Mouse (Mus musculus) erythroblast, embryonic 14.5 days (primary cell): ENCODE data around the gene Gatad2a. TPM values are rescaled to one million over a fixed set of nuclear protein-coding genes. Genes with fewer than 3 reads are reported as not detected.
A peak's percentile ranks its signal among the peaks of the same experiment; 100 is the strongest.

Experiments
- H3K27me3 ChIP-seq: 2 replicates; pipeline ENCODE4 v1.6.1; 2012; ENCODE audit warnings: inconsistent platforms; ENCODE audit not compliant: control insufficient read depth
- H3K36me3 ChIP-seq: 2 replicates; pipeline ENCODE4 v1.6.1; 2012; ENCODE audit warnings: mild to moderate bottlenecking, inconsistent platforms; ENCODE audit not compliant: control insufficient read depth
- H3K4me1 ChIP-seq: 2 replicates; pipeline ENCODE4 v1.6.1; 2012; ENCODE audit warnings: inconsistent platforms; ENCODE audit not compliant: control insufficient read depth
- H3K4me3 ChIP-seq: replicated peaks from 2 replicates; pipeline ENCODE3; 2012; ENCODE audit warnings: moderate library complexity, mild to moderate bottlenecking, inconsistent platforms
- H3K9me3 ChIP-seq: 2 replicates; pipeline ENCODE4 v1.6.1; 2012; ENCODE audit warnings: low read length, inconsistent platforms, mixed read lengths; ENCODE audit not compliant: control insufficient read depth
- GATA1 ChIP-seq: IDR thresholded peaks from 2 replicates; pipeline ENCODE4 v1.6.1; 2012; ENCODE audit warnings: low read length, inconsistent platforms, mixed read lengths
- TAL1 ChIP-seq: IDR thresholded peaks from 3 replicates; pipeline ENCODE4 v1.6.1; 2012; ENCODE audit warnings: low read length, inconsistent platforms, mixed read lengths
- polyA plus RNA-seq: library from polyadenylated mRNA; stranded (reverse); fragments of >175 nt; gene quantifications from 2 replicates; pipeline ENCODE4 v1.2.3, GENCODE M21; 2012

Gatad2a gene
- polyA plus RNA-seq, 1 experiment: 5.9 TPM

DNA sequence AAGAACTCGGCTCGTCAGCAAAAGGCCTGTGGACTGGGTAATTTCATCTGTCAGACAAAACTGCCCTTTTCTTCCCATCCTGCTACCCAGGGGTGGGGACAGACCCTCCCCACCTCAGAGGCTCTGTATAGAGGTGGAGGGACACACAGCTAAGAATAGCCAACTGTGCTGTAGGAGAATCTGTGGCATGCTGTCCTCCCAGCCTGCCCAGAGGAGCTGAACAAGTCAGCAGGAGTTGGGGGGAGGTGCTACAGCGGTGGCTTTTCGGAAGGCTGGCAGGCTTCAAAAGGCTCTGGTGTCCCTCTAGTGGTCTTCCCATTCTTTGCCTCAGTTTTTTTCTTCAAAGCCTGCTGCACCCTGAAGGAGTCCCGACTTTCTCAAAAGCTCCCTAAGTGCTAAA is 80.4 kb downstream of the Gatad2a start:
- Histone ChIP-seq H3K4me3 (no peak overlapping the region), H3K9me3 (no peaks in the 10 kb centered on the region), H3K36me3 (peaks cover 87% of the 10 kb centered on the region), H3K4me1 (peaks cover 24% of the 10 kb centered on the region), H3K27me3 (no peaks in the 10 kb centered on the region)
- TF ChIP-seq GATA1 (no peak), TAL1 (no peak)

DNA sequence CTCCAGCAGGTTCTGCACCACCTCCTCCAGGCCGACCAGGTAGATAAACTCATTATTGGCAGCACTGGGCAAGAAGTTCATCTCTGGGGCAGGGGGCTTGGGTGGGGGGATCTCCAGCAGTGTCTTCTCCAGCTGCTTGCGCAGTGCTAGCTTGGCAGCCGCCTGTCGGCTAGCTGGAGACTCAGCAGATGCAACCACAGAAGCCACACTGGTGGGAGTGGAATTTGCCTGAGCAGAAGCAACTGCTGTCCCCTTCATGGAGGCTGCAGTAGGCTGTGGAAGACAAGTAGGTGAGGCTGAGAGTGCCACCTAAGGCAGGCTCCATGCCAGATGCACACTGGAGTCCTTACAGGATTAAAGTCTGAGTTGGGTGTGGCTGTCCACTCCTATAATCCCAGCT is 81.7 kb downstream of the Gatad2a start:
- TF ChIP-seq GATA1 (no peak), TAL1 (no peak)
- H3K9me3 ChIP-seq: no peaks in the 10 kb centered on the region
- no peak overlapping the region for H3K4me3 ChIP-seq
- H3K36me3 ChIP-seq: peaks cover 94% of the 10 kb centered on the region
- H3K4me1 ChIP-seq: peaks cover 14% of the 10 kb centered on the region
- H3K27me3 ChIP-seq: no peaks in the 10 kb centered on the region

DNA sequence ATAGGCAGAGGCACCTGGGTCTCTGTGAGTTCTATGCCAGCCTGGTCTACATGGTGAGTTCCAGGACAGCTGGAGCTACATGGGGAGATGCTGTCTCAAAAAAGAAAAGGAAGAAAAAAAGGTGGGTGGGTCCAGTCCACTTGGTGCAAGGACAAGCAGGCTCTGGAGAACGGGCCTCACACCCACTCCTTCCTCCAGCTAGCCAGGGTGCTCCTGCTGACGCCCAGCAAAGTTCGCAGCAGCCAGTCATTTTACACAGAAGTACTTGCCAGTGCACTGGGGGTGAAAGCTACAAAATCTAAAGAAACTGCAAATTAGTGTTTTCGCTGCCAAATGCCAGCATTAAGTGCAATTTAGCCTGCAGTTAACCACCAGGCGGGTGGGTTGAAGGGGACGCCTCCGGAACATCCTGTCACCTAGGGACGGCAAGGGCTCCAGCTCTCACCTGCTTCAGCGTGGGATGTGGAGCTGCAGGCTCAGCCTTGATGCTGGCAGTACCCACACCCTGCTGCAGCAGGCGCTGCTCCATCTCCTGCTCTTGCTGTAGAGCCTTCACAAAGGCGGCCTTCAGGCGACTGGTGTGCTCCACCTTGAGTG is 83.6 kb downstream of the Gatad2a start:
- peaks cover 100% of the 10 kb centered on the region for H3K36me3 ChIP-seq
- no peak overlapping the region for H3K4me3 ChIP-seq
- H3K4me1 ChIP-seq: peaks cover 7% of the 10 kb centered on the region
- H3K9me3 ChIP-seq: no peaks in the 10 kb centered on the region
- TF ChIP-seq TAL1 (no peak), GATA1 (no peak)
- no peaks in the 10 kb centered on the region for H3K27me3 ChIP-seq

DNA sequence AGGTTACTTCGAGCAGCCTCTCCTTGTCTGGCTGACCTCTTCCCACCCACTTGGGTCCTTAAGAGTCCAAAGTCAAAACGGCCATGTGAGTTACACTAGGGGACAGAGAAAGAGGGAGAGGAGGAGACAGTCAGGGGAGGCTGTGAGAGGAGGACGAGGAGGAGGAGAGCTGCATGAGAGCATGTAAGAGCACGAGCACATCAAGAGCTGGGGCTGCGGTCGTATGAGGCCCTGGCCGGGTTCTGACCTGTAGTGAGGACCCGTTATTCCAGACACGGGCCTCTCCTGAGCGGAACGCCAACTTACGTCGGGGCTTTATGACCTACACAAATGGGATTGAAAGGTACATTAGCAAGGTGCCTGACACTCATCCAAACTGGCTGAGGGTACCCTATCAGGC is 84.3 kb downstream of the Gatad2a start:
- Histone ChIP-seq H3K4me3 (no peak overlapping the region), H3K9me3 (no peaks in the 10 kb centered on the region), H3K36me3 (peaks cover 99% of the 10 kb centered on the region), H3K4me1 (peaks cover 7% of the 10 kb centered on the region), H3K27me3 (no peaks in the 10 kb centered on the region)
- no peak for TF ChIP-seq GATA1
- no peak for TF ChIP-seq TAL1

DNA sequence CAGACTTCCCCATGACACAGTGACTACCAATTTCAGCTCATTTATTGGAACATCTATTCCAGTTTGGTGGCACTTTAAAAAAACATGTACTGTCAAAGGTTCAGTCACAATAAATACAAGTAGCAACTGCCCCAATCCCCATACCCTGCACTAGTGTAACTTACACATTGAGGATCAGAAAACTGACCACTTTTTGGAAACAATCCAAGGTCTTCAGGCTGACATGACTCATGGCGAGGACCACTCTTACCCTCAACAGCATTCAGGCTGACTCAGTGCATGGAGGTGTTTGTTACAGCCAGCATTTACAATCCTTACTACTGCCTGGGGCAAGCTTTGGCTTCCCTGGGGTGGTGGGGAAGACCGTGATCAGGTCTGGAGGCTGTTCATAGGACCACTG is 89.1 kb downstream of the Gatad2a start:
- TF ChIP-seq TAL1: no peak
- no peak for TF ChIP-seq GATA1
- no peak overlapping the region for H3K4me3 ChIP-seq
- no peaks in the 10 kb centered on the region for H3K9me3 ChIP-seq
- peaks cover 56% of the 10 kb centered on the region for H3K36me3 ChIP-seq
- no peaks in the 10 kb centered on the region for H3K27me3 ChIP-seq
- peaks cover 49% of the 10 kb centered on the region for H3K4me1 ChIP-seq

DNA sequence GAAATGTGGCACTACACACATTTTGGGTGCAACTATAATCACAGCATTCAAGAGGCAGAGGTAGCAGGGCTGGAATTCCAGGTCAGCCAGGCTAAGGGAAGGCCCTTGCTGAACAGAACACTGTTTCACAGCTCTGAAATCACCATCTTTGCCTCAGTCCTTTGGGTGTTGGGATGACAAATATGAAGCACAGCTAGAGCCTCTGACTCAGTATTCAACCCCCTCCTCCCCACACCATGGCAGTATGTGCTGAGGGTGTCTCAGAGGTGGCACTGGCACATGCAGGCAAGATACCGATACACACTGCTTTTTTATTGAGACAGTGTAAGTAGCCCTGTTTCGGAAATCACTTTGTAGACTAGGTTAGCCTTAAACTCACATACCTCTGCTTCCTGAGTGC is 89.9 kb downstream of the Gatad2a start:
- no peak for TF ChIP-seq GATA1
- no peak for TF ChIP-seq TAL1
- Histone ChIP-seq H3K36me3 (peaks cover 47% of the 10 kb centered on the region), H3K4me1 (peaks cover 50% of the 10 kb centered on the region), H3K9me3 (no peaks in the 10 kb centered on the region), H3K27me3 (no peaks in the 10 kb centered on the region), H3K4me3 (no peak overlapping the region)

DNA sequence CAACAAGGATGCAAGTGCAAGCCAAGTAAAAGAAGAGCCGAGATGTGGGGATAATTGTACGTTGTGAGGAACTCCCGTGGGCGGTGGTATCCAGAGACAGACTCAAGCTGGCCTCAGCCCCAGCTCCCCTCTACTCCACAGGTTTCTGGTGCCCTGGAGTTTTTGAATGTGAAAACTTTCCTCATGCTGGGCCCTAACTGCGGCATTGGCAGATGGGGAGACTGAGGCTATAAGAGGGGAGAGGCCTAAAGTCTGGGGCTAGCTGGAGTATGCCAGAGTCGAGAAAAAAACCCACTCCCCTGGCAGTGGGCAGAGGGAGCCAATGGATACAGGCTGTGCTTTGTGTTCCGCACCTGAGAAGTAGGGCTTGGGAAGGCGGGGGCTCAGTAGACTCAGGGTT is 92.1 kb downstream of the Gatad2a start:
- H3K4me1 ChIP-seq: peaks cover 65% of the 10 kb centered on the region
- H3K4me3 ChIP-seq: peak overlapping the region; percentile 68
- H3K9me3 ChIP-seq: no peaks in the 10 kb centered on the region
- no peaks in the 10 kb centered on the region for H3K27me3 ChIP-seq
- TF ChIP-seq TAL1 (no peak), GATA1 (no peak)
- peaks cover 36% of the 10 kb centered on the region for H3K36me3 ChIP-seq

DNA sequence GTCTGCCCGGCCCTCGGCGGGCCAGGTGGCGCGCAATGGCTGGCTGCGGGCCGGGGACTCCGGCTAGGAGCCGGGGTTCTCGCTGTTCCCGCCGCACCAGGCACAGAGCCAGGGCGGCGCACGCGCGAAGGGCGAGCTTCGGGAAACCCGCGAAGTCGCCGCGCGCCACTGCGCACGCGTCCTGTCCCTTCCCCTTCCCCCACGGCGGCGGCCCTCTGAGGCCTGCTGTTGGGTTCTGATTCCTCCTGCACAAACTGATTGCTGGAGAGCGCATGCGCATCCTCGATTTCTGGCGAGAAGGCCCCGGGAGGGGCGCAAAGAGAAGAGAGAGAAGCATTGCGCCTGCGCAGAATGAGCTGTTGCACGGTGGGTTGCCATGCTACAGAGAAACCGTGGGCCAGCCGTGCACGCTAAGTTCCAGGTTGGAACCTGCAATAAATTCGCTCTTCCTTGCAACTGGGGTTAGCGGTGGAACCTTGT is 93.1 kb downstream of the Gatad2a start:
- no peaks in the 10 kb centered on the region for H3K9me3 ChIP-seq
- peaks cover 33% of the 10 kb centered on the region for H3K36me3 ChIP-seq
- peak overlapping the region; percentile 68 for H3K4me3 ChIP-seq
- peaks cover 69% of the 10 kb centered on the region for H3K4me1 ChIP-seq
- no peaks in the 10 kb centered on the region for H3K27me3 ChIP-seq
- TF ChIP-seq GATA1 (peak; percentile 47; the same call in 1 of the 2 replicates), TAL1 (peak; percentile 45; the same call in 1 of the 3 replicates)

DNA sequence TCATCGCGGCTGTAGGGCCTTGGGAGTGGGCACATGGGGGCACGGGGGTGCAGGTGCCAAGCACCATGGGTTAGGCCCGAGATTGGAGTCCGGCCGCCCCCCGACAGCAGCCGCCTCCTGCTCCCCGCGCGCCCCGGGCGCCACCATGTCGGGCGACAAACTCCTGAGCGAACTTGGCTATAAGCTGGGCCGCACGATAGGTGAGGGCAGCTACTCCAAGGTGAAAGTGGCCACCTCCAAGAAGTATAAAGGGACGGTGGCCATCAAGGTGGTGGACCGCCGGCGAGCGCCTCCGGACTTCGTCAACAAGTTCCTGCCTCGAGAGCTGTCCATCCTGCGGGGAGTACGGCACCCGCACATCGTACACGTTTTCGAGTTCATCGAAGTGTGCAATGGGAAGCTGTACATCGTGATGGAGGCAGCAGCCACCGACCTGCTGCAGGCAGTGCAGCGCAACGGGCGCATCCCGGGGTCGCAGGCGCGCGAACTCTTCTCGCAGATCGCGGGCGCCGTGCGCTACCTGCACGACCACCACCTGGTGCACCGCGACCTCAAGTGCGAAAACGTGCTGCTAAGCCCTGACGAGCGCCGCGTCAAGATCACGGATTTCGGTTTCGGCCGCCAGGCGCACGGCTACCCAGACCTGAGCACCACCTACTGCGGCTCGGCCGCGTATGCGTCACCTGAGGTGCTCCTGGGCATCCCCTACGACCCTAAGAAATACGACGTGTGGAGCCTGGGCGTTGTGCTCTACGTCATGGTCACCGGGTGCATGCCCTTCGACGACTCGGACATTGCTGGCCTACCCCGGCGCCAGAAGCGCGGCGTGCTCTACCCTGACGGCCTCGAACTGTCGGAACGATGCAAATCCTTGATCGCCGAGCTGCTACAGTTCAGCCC is 93.8 kb downstream of the Gatad2a start, which contains the start of the genes Tssk6, Ndufa13 and Yjefn3:
TSS of gene Tssk6 (plus strand) at position 22 of the 900 bp plus-strand sequence.
TSS of gene Ndufa13 (minus strand) at position 396 of the 900 bp plus-strand sequence.
TSS of gene Yjefn3 (minus strand) at position 550 of the 900 bp plus-strand sequence.
- H3K4me1 ChIP-seq: peaks cover 76% of the 10 kb centered on the region
- no peaks in the 10 kb centered on the region for H3K27me3 ChIP-seq
- no peaks in the 10 kb centered on the region for H3K9me3 ChIP-seq
- H3K36me3 ChIP-seq: peaks cover 33% of the 10 kb centered on the region
- TF ChIP-seq TAL1 (no peak), GATA1 (no peak)
- peak within 1 kb of the TSS; percentile 68 for H3K4me3 ChIP-seq
